Mouse (Mus musculus): ENCODE measurements at regions not wholly inside any gene's neighbourhood (a gene's known extent, or its start where the extent isn't known, plus 50 kb on each side); places are given as distances from the start of the nearest gene placed in this dataset.

DNA sequence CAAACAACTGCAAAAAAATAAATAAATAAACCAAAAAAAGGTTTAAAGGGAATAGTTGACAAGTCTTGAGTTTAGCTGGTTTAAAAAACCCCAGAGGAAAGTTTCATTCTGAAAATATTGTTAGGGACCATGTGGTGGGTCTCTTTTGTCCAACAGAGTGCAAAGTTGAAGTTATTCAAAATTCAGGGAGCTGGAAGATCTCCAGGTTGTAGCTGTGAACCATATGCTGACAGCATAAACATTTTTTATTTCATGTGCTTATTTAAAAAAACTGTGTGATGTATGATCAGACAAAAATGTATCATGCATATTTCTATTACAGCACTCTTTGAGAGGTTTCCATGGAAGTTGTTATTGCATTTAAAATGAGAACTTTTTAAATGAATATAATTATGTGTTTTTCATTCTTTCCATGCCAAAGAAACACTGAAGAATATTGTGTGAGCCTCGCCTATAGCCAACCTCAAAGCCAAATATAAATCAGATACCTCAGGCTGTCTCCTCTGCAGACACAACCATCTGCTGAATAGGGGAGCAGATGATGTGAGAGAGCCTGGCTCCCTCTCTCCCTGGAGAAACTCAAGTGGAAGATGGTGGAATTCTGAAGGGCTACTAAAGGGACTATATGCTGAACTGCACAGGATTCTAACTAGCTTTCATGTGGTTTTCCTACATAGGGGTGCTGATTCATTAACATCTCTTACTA is 413.4 kb upstream of the Impad1 start:
- peak; percentile 31 to 68 for DNase-seq (ENCODE audit: low spot score in 2 of 2)

DNA sequence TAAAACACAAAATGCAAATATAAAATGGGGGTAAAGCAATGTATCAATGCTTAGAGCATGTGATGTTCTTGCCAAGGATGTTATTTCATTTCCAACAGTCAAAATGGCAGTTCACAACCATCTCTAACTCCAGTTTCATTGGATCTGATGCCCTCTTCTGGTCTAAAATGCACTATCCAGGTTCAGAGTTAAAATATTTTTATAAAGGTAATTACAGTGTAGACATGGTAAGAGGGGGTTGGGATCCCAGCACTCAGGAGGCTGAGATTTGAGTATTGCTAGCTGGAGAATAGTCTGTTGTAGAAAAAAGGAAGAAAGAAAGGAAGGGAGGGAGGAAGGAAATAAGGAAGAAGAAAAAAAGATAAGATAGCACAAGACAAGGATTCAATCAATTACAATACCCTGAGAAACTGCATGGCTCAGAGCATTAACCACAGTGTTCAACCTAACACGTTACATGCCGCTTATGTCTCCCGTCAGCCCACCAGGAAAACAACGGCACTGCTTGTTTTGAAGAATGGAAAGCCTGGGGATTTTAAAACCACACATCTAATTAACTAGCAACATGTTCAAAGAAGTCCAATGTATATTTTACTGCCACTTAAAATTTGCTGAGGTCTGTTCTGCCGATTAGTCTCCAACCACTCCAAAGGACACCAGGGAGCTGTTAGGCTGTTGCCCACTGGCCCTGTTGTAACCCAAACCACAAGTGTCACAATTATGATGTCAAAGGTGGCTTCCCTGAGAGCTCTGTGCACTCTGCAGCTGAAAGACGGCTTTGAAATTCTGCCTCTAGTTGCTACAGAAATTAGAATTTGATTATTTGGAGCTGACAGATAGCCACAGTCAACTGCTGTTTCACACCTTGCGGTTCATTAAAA is 412.4 kb upstream of the Impad1 start:
- no peak for DNase-seq (ENCODE audit: low spot score in 2 of 2)

DNA sequence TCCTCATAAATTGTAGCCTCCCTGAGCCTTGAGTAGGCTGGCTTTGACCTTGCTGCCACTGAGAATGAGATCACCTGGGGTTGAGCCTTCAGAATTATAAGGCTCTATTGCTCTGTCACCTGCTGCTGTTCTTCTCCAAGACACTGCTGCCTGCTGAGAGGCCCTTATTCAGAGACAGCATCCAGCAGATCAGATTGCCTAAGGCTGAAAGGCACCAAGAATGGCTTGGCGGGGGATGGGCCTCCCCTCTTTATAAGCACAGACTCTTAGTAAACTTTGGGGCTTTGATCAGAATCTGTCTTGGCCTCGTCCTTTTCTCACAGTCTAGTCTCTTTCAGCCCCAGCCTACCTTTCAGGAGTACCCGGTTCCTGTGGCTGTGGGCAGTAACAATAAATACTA is 401.1 kb upstream of the Impad1 start:
- DNase-seq (ENCODE audit: low spot score in 2 of 2), result no peak

GRCm38 (mm10) chr4:5181591-5181990 is 388.4 kb upstream of the Impad1 start:
- DNase-seq (ENCODE audit: low spot score in 2 of 2), result no peak

DNA sequence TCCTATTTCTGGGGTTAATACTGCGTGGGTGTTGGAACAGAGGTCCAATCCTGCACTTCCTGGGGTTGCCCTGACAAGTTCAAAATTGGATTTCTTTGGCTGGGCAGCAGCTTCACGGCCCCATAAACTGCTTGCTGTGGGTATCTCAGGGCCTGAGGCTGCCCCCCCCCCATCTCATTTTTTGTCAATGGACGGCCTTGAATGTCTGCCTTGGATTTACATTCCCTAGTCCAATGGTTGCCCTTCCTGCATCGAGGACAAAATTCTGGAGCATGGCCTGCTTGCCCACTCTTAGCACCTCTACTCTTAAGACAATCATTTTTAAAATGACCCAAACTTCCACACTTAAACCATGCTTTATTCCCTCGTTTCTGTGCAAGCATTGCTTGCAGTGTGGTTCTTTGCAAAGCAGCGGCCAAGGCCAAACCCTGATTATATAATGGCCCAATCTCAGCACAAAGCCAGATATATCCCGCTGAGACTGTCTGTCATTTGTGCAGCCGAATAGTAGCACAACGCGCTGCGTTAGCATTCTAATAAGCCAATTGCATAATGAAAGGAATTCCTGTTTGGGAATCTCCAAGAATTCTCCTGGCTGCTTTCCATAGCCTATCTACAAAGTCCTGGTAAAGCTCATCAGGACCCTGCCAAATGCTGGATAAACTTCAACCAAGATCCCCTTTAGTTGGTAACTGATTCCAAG is 386.0 kb upstream of the Impad1 start:
- DNase-seq (ENCODE audit: low spot score in 2 of 2), result no peak

GRCm38 (mm10) chr4:5165263-5165662 is 372.1 kb upstream of the Impad1 start:
- DNase-seq (ENCODE audit: low spot score in 2 of 2), result no peak

- no peak for DNase-seq (ENCODE audit: low spot score in 2 of 2)
These were observed 367.8 kb upstream of the Impad1 start for GRCm38 (mm10) chr4:5160931-5161330.

GRCm38 (mm10) chr4:5130726-5131125 is 337.6 kb upstream of the Impad1 start:
- peak in 1 of 2 experiments; percentile 6 for DNase-seq (ENCODE audit: low spot score in 2 of 2)

DNA sequence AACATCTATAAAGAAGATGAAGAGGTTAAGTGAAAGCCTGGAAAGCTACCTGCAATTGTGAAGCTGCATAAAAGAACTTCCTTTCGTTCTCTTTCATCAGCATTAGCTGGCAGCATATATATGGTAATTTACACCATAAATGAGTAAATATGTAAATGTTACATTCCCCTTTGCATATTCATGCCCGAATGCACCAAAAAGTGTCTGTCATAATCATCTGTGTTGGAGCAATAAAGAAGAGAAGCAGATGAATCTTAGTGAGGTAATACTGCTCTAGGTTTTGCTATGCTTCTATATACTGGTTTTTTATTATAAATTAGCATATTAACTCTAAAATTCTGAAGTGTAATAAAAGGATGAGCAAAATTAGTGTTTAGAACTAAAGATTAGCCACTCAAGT is 332.9 kb upstream of the Impad1 start:
- DNase-seq (ENCODE audit: low spot score in 2 of 2), result no peak

DNA sequence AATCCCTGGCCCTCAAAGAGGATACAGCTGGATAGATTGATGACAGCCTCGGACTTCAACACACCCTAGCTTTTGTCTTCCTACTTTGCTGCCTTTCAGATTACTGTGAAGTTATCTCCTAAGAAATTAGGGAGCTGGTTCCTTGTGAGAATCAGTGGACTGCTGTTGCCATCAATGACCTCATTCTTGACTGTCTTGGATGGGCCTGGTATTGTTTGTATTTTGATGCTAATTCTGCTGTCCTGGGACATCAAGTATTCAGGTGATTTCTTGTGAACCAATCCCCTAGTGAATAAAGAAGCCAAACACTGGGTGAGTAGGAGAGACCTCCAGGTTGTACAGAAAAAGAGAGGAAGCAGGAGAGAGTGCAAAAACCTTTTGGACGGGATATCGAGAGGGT is 305.3 kb upstream of the Impad1 start:
- DNase-seq (ENCODE audit: low spot score in 2 of 2), result no peak

- no peak for DNase-seq (ENCODE audit: low spot score in 2 of 2)
These were observed 285.6 kb upstream of the Impad1 start for GRCm38 (mm10) chr4:5078723-5079122.

- DNase-seq (ENCODE audit: low spot score in 2 of 2), result peak; percentile 7 to 35
These were observed 281.6 kb upstream of the Impad1 start for GRCm38 (mm10) chr4:5074754-5075153.

DNA sequence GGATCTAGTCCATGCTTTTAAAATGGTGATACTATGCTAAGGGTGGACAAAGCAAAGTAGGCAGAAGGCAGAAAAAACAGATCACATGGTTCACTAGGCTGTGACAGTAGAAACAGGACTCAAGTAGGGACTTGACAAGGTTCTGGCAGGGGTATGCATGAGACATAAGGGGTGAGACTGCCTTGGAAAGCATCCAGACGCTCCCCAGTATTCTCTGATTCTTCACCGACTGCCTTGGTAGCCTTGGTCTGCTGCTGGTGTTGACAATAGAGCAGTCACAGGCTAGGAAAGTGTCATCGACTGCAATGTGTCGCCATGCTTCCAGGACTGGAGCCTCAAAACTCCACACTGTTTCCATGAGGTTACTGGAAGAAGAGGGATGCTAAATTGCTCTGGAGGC is 278.1 kb upstream of the Impad1 start:
- no peak for DNase-seq (ENCODE audit: low spot score in 2 of 2)

- no peak for DNase-seq (ENCODE audit: low spot score in 2 of 2)
These were observed 266.3 kb upstream of the Impad1 start for GRCm38 (mm10) chr4:5059290-5059955.

DNA sequence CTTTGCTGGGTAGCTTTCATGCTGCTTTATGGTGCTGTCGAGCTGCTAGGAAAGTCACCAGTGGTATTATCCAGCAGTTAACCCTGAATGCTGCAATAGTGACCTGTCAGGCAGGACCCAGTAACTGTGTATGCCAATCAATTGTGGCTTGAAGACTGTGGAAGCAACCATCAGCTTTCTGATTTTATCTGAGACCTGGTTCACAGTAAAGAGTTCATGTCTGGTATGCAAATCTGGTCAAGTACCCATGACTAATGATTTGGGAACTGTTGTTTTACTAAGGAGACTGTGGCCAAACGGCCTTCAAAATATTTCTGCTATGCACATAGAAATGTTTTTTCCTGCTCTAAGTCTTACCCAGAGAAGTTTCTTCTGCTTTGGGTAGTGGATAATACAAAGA is 236.8 kb upstream of the Impad1 start:
- no peak for DNase-seq (ENCODE audit: low spot score in 2 of 2)

DNA sequence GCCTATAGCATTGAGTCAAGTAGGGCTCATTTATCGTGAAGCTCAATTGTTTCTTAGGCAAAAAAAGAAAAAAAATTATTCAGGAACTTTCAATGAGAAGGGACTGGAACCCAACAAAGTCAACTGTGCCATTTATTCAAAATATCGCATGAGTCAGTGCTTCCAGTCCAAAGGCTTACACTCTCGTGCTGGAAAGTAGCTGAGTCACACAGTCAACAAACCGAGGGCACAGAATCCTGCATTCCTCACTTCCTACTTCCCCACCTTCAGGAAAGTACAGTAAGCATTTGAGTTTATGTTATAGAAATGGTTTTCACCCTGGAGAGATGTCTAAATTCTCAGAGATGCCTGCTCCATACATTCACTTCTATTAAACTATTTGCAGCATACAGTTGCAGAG is 194.3 kb upstream of the Impad1 start:
- peak in 1 of 2 experiments; percentile 2 for DNase-seq (ENCODE audit: low spot score in 2 of 2)

- no peak for DNase-seq (ENCODE audit: low spot score in 2 of 2)
These were observed 190.5 kb upstream of the Impad1 start for GRCm38 (mm10) chr4:4983474-4984194.

GRCm38 (mm10) chr4:4971800-4972319 is 178.7 kb upstream of the Impad1 start:
- DNase-seq (ENCODE audit: low spot score in 2 of 2), result peak in 1 of 2 experiments; percentile 10

DNA sequence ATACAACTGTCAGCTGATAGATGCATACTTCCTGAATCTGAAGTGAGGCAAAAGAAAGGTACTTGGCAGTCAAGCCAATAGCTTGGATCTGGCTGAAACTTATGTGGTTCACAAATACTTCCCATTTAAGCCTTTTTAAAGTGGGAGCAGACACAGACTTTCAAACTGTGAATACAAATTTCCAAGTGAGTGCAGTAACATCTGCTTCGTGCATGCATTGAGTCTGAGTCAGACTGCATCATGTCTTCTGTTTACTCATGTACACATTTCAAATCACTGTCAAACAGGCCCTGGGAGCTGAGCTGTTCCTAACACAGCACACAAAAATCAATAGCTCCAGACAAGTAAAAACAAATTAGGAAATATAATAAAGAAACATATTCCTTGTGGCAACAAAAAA is 155.8 kb upstream of the Impad1 start:
- DNase-seq (ENCODE audit: low spot score in 2 of 2), result peak; percentile 6 to 60

GRCm38 (mm10) chr4:4944498-4944897 is 151.3 kb upstream of the Impad1 start:
- DNase-seq (ENCODE audit: low spot score in 2 of 2), result no peak

DNA sequence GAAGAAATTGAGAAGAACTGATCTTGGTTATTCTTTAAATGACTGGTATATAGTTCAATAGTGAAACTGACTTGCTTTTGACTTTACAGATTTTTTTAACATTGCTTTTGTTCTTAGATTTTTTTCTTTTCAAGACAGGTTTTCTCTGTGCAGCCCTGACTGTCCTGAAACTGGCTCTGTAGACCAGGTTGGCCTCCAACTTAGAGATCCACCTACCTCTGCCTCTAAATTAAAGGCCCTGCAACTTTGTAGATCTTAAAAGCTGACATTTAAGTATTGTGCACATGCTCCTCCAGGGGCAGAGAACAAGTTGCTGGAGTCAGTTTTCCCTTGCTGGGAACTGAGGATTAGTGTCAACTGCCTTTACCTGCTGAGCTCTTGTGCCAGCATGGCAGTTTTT is 132.6 kb upstream of the Impad1 start:
- DNase-seq (ENCODE audit: low spot score in 2 of 2), result no peak
